Mouse (Mus musculus) stomach, postnatal 0 days (tissue): ENCODE measurements around the gene Mtmr14. TPM values are rescaled to one million over a fixed set of nuclear protein-coding genes. Genes with fewer than 3 reads are reported as not detected.

Experiments
- ATAC-seq: fragments of 200-750 bp; cut with Nextera tagmentation; 2 replicates; pipeline ENCODE4 v1.8.0; 2017; ENCODE audit not compliant: low FRiP score, low TSS enrichment
- DNase-seq: peaks from one replicate; pipeline ENCODE4 v3.0.0-alpha.2; 2016; ENCODE audit warnings: low spot score
- H3K27ac ChIP-seq: fragments of 300-500 bp; sonication (generic); replicated peaks from 2 replicates; pipeline ENCODE4 v1.5.1; 2014; ENCODE audit warnings: mild to moderate bottlenecking, control low read depth
- H3K27me3 ChIP-seq: fragments of 300-500 bp; sonication (generic); 2 replicates; pipeline ENCODE4 v1.6.1; 2014; ENCODE audit warnings: low read length; ENCODE audit not compliant: control insufficient read depth, insufficient read depth
- H3K36me3 ChIP-seq: fragments of 300-500 bp; sonication (generic); 2 replicates; pipeline ENCODE4 v1.6.1; 2014; ENCODE audit warnings: low read length, mixed read lengths; ENCODE audit not compliant: control insufficient read depth, insufficient read depth
- H3K4me1 ChIP-seq: fragments of 300-500 bp; sonication (generic); replicated peaks from 2 replicates; pipeline ENCODE4 v1.6.1; 2014; ENCODE audit warnings: antibody characterized with exemption; ENCODE audit not compliant: control insufficient read depth, insufficient read depth
- H3K4me2 ChIP-seq: fragments of 300-500 bp; sonication (generic); replicated peaks from 2 replicates; pipeline ENCODE4 v1.6.1; 2014; ENCODE audit warnings: low read depth, mild to moderate bottlenecking, control low read depth, moderate library complexity
- H3K4me3 ChIP-seq: fragments of 300-500 bp; sonication (generic); 2 replicates; pipeline ENCODE4 v1.5.1; 2014; ENCODE audit warnings: low read depth, low read length, control low read depth
- H3K9ac ChIP-seq: fragments of 300-500 bp; sonication (generic); 2 replicates; pipeline ENCODE4 v1.6.1; 2014; ENCODE audit warnings: mild to moderate bottlenecking, low read length, control low read depth, mixed read lengths
- H3K9me3 ChIP-seq: fragments of 300-500 bp; sonication (generic); 2 replicates; pipeline ENCODE4 v1.6.1; 2016; ENCODE audit warnings: low read length; ENCODE audit not compliant: control insufficient read depth
- CTCF ChIP-seq: IDR thresholded peaks from 2 replicates; pipeline ENCODE4 v1.5.1; 2016; ENCODE audit warnings: antibody characterized with exemption, low read depth, mild to moderate bottlenecking, moderate library complexity
- EP300 ChIP-seq: optimal IDR thresholded peaks from 2 replicates; pipeline ENCODE3; 2016; ENCODE audit warnings: antibody characterized with exemption
- WGBS: fragments of 180-500 bp; shearing (Covaris S2); extraction: QIAGEN DNeasy Blood & Tissue Kit; methylation state at CpG from one replicate; pipeline ENCODE4 v1.1.7; 2014; 5-methylcytosine and 5-hydroxymethylcytosine counted together
- polyA plus RNA-seq: library from polyadenylated mRNA; unstranded; fragments of >200 nt; fragmentation: Nextera tagmentation; extraction: Ambion mirVana; gene quantifications from 2 replicates; pipeline ENCODE4 v1.2.1, GENCODE M21; 2015

The Mtmr14 gene
- polyA plus RNA-seq, 1 experiment from 2014 or later, result 20.3 TPM

DNA sequence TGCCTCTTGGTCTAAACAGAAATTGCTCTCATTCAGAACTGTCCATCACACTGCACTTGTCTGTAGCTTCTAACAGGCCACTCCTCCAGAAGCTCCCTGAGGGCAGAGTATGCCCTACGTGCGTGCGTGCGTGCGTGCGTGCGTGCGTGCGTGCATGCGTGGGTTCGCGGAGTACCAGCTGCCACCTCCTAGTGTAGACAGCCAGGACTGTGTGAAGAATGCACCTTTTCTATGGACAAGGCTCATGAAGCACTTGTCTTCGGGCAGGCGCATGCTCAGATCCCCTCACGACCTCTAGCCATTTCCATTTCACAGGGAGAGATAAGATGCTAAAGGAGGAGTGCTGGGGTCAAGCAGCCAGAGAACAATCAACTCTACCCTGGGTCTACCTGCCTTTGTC is 51.7 kb downstream of the Mtmr14 start:
- no peak for ATAC-seq
- no peaks in the 10 kb centered on the region for H3K4me1 ChIP-seq
- no peaks in the 10 kb centered on the region for H3K36me3 ChIP-seq
- no peaks in the 10 kb centered on the region for H3K27me3 ChIP-seq
- no peak for TF ChIP-seq EP300
- TF ChIP-seq CTCF, result no peak
- H3K4me3 ChIP-seq, result no peak overlapping the region
- H3K9me3 ChIP-seq, result no peaks in the 10 kb centered on the region
- H3K9ac ChIP-seq, result no peak overlapping the region
- 89% methylated on average over 15 of the region's 15 CpGs for WGBS
- no peak for DNase-seq
- H3K27ac ChIP-seq, result no peak overlapping the region
- no peak overlapping the region for H3K4me2 ChIP-seq

DNA sequence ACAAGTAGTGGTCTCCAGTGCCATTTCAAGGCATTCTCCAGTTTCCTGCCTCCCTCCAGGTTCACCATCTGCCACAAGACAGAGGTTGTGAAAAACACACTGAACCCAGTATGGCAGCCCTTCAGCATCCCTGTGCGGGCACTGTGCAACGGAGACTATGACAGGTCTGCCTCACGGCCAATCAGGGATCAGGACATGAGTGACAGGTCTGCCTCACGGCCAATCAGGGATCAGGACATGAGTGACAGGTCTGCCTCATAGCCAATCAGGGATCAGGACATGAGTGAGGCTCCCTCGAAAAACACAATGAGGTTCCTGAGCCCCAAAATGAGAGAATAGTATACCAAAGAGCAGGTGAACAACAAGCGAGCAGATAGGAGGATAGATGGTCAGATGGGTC is 52.7 kb downstream of the Mtmr14 start:
- no peak for ATAC-seq

DNA sequence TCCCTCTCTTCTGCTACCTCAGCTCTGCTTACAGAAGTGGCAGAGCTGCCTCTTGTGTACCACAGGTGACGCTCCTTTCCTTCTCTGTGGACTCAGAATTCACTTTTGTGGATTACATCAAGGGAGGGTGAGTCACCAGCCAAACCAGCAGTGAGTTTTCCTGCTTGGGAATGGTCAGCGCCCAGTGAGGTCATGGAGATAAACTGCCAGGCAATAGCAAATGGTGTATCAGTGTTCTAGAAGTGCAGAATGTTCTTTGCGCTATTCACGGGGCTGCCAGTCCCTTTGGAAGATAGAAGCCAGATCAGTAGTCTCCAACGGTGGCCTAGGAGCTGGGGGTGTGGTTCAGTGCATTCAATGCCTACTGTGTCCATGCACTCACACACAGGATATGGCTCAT is 55.3 kb downstream of the Mtmr14 start:
- Histone ChIP-seq H3K27ac (no peak overlapping the region), H3K4me1 (no peaks in the 10 kb centered on the region), H3K4me2 (no peak overlapping the region), H3K4me3 (no peak overlapping the region), H3K9ac (no peak overlapping the region), H3K27me3 (no peaks in the 10 kb centered on the region), H3K36me3 (no peaks in the 10 kb centered on the region), H3K9me3 (no peaks in the 10 kb centered on the region)
- no peak for TF ChIP-seq EP300
- TF ChIP-seq CTCF, result no peak
- WGBS, result 57% methylated on average over 5 of the region's 5 CpGs
- peak; percentile 85 for ATAC-seq
- DNase-seq, result peak; percentile 42

More for the DNA sequence above, 52.7 kb downstream of the Mtmr14 start:
- no peaks in the 10 kb centered on the region for H3K4me1 ChIP-seq
- no peak for DNase-seq
- H3K4me3 ChIP-seq, result no peak overlapping the region
- no peak overlapping the region for H3K4me2 ChIP-seq
- H3K36me3 ChIP-seq, result no peaks in the 10 kb centered on the region
- no peaks in the 10 kb centered on the region for H3K9me3 ChIP-seq
- H3K27ac ChIP-seq, result no peak overlapping the region
- 63% methylated on average over 6 of the region's 6 CpGs for WGBS
- H3K9ac ChIP-seq, result no peak overlapping the region
- TF ChIP-seq CTCF, result no peak
- no peak for TF ChIP-seq EP300
- H3K27me3 ChIP-seq, result no peaks in the 10 kb centered on the region

DNA sequence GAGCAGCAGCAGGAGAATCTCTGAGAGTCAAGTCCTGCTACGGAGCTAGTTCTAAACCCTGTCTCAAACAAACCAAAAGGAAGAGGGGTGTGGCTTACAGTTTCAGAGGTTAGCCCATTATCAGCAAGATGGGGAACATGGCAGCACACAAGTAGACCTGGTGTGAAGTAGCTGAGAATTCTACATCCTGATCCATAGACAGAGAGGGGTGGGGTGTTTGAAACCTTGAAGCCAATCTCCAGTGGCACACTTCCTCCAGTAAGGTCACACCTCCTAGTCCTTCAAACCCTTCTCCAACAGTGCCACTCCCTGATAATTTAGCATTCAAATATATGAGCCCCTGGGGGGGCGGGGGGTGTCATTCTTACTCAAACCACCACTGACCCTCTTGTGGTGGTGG is 58.4 kb downstream of the Mtmr14 start:
- no peaks in the 10 kb centered on the region for H3K36me3 ChIP-seq
- H3K27ac ChIP-seq, result no peak overlapping the region
- ATAC-seq (no peak), DNase-seq (no peak)
- TF ChIP-seq CTCF (no peak), EP300 (no peak)
- H3K4me3 ChIP-seq, result no peak overlapping the region
- H3K4me1 ChIP-seq, result no peaks in the 10 kb centered on the region
- H3K27me3 ChIP-seq, result no peaks in the 10 kb centered on the region
- no peaks in the 10 kb centered on the region for H3K9me3 ChIP-seq
- no peak overlapping the region for H3K9ac ChIP-seq
- no peak overlapping the region for H3K4me2 ChIP-seq
- WGBS, result 71% methylated on average over 2 of the region's 2 CpGs

DNA sequence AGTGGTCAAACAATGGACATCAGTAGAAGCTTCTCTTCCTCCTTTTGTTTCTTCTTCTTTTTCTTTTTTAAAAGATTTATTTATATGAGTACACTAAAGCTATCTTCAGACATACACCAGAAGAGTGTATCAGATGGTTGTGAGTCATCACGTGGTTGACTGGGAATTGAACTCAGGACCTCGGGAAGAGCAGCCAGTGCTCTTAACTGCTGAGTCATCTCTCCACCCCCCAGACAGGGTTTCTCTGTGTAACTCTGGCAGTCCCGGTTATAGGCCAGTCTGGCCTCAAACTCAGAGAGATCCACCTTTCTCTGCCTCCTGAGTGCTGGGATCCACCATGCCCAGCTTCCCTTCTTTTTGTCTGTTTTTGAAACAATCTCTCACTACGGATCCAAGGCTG is 59.0 kb downstream of the Mtmr14 start:
- Histone ChIP-seq H3K27me3 (no peaks in the 10 kb centered on the region), H3K4me1 (no peaks in the 10 kb centered on the region), H3K4me3 (no peak overlapping the region), H3K27ac (no peak overlapping the region), H3K9me3 (no peaks in the 10 kb centered on the region), H3K4me2 (no peak overlapping the region), H3K36me3 (no peaks in the 10 kb centered on the region), H3K9ac (no peak overlapping the region)
- TF ChIP-seq CTCF, result no peak
- TF ChIP-seq EP300, result no peak
- DNase-seq (no peak), ATAC-seq (no peak)
- WGBS, result 64% methylated on average over 4 of the region's 4 CpGs

DNA sequence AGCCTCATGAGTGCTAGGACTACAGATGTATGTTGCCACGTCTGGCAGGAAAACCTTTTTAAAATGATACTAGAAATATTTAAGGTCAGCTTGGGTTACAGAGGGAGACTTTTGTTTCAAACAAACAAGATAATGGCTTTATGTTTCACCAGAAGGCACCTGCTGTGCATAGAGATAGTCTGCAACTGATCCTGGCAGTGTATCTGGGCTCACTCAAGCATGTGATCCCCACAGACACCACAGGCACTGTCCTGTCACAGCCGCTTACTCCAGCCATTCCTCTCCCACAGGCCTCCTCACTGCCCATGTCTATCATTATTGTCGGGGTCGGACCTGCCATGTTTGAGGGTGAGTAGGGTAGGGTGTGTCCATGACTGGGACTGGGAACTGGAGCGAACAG is 63.7 kb downstream of the Mtmr14 start:
- no peaks in the 10 kb centered on the region for H3K36me3 ChIP-seq
- WGBS, result 77% methylated on average over 5 of the region's 5 CpGs
- H3K4me1 ChIP-seq, result 0 out of 2 replicates have a peak, but pooled peaks cover 3% of the 10 kb centered on the region

More for the DNA sequence above, 63.7 kb downstream of the Mtmr14 start:
- TF ChIP-seq EP300, result no peak
- no peak for TF ChIP-seq CTCF
- H3K9me3 ChIP-seq, result no peaks in the 10 kb centered on the region
- H3K4me3 ChIP-seq, result no peak overlapping the region
- no peak overlapping the region for H3K27ac ChIP-seq
- no peak overlapping the region for H3K4me2 ChIP-seq
- no peak for ATAC-seq
- no peak overlapping the region for H3K9ac ChIP-seq
- DNase-seq, result no peak
- no peaks in the 10 kb centered on the region for H3K27me3 ChIP-seq
